Mouse (Mus musculus): ENCODE measurements around the gene Cd83. TPM values are rescaled to one million over a fixed set of nuclear protein-coding genes. Genes with fewer than 3 reads are reported as not detected.

Gene Cd83
- polyA plus RNA-seq, 1 experiment from 2014 or later = 27.0 TPM

DNA sequence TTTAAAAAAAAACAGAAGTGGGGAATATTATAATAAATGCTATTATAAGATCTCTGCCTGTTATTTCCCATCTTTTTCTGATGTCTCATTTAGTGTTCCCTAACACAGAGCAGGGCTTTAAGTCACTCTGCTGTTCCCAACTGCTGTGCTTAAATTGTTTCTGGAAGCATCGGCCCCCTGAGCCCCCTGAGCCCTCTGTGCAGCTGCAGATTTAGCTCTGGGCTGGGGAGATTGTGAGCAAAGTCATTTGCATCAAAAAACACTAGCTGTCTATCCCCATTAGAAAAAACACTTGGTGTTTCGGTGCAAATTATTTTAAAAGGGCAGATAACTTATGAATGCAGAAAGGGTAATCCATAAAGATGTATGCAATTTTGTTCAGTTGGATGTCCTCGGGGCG is 66.5 kb downstream of the Cd83 start:
- 54% methylated on average over 4 of the region's 4 CpGs for WGBS
- Histone ChIP-seq H3K36me3 (no peaks in the 10 kb centered on the region), H3K4me2 (replicated peaks) (no peak overlapping the region), H3K4me3 (no peak overlapping the region), H3K9ac (no peak overlapping the region), H3K27ac (no peak overlapping the region), H3K27me3 (0 out of 2 replicates have a peak, but pooled peaks cover 4% of the 10 kb centered on the region), H3K4me1 (peaks cover 24% of the 10 kb centered on the region), H3K9me3 (no peaks in the 10 kb centered on the region)
- no peak for ATAC-seq (ENCODE audit: low FRiP score, low read depth)

Other genes with a start within 250 kb of the Cd83 start
- 16.7 and 17.0 TPM in 2 replicates for gene Mcur1, start 224.6 kb upstream of the Cd83 start, polyA plus RNA-seq (2015; fragmentation: Nextera tagmentation; extraction: Ambion mirVana)
- gene Rnf182, start 169.1 kb upstream of the Cd83 start, polyA plus RNA-seq (2015; fragmentation: Nextera tagmentation; extraction: Ambion mirVana) = 9.1 and 9.7 TPM in 2 replicates